Mouse (Mus musculus) common myeloid progenitor, adult 5-6 weeks (primary cell): ENCODE results near the gene Btbd11. TPM values are rescaled to one million over a fixed set of nuclear protein-coding genes. Genes with fewer than 3 reads are reported as not detected.

Experiments
- ATAC-seq: replicated peaks from 2 replicates; pipeline ENCODE4 v1.8.0; 2016; ENCODE audit warnings: low read depth, mild to moderate bottlenecking, moderate TSS enrichment, inconsistent platforms; ENCODE audit not compliant: poor library complexity, severe bottlenecking
- total RNA-seq: library from RNA; stranded (forward); fragments of 200-1000, 187-1606 nt; gene quantifications from 2 replicates; pipeline ENCODE4 v1.2.3, GENCODE M21; 2017

Gene Btbd11
- total RNA-seq, 1 experiment from 2014 or later: 2.2 TPM

GRCm38 (mm10) chr10:85512808-85513207, 126.2 kb downstream of the Btbd11 start:
- no peak for ATAC-seq

GRCm38 (mm10) chr10:85517223-85518110, 130.9 kb downstream of the Btbd11 start:
- peak; percentile 68 for ATAC-seq

- ATAC-seq: no peak
Observed at GRCm38 (mm10) chr10:85518111-85518409, 131.4 kb downstream of the Btbd11 start.

GRCm38 (mm10) chr10:85522220-85522760, 135.7 kb downstream of the Btbd11 start:
- no peak for ATAC-seq

- ATAC-seq: no peak
Observed at GRCm38 (mm10) chr10:85525267-85526015, 138.8 kb downstream of the Btbd11 start.

- no peak for ATAC-seq
Observed at GRCm38 (mm10) chr10:85526657-85527056, 140.0 kb downstream of the Btbd11 start.

- ATAC-seq: no peak
Observed at GRCm38 (mm10) chr10:85527722-85528121, 141.1 kb downstream of the Btbd11 start.

- no peak for ATAC-seq
Observed at GRCm38 (mm10) chr10:85533192-85533710, 146.6 kb downstream of the Btbd11 start.

GRCm38 (mm10) chr10:85538051-85538753, 151.6 kb downstream of the Btbd11 start:
- no peak for ATAC-seq

GRCm38 (mm10) chr10:85539510-85540120, 153.0 kb downstream of the Btbd11 start:
- ATAC-seq: no peak

GRCm38 (mm10) chr10:85540311-85541093, 153.9 kb downstream of the Btbd11 start:
- ATAC-seq: no peak

- ATAC-seq: no peak
Observed at GRCm38 (mm10) chr10:85541481-85541880, 154.9 kb downstream of the Btbd11 start.

GRCm38 (mm10) chr10:85541892-85542630, 155.4 kb downstream of the Btbd11 start:
- no peak for ATAC-seq

GRCm38 (mm10) chr10:85543281-85543680, 156.7 kb downstream of the Btbd11 start:
- no peak for ATAC-seq

- no peak for ATAC-seq
Observed at GRCm38 (mm10) chr10:85544991-85545390, 158.4 kb downstream of the Btbd11 start.

- ATAC-seq: no peak
Observed at GRCm38 (mm10) chr10:85555193-85555592, 168.6 kb downstream of the Btbd11 start.

GRCm38 (mm10) chr10:85561418-85561817, 174.8 kb downstream of the Btbd11 start:
- no peak for ATAC-seq

- no peak for ATAC-seq
Observed at GRCm38 (mm10) chr10:85571456-85571855, 184.8 kb downstream of the Btbd11 start.
